Mouse (Mus musculus): ENCODE results near the gene Tle1. TPM values are rescaled to one million over a fixed set of nuclear protein-coding genes. Genes with fewer than 3 reads are reported as not detected.

Gene Tle1
- 15.9 TPM for polyA plus RNA-seq (2014; fragmentation: Illumina TruSeq; extraction: RNeasy Lipid Tissue Mini Kit (QIAGEN cat#74804); ENCODE audit: low read depth, low replicate concordance)

DNA sequence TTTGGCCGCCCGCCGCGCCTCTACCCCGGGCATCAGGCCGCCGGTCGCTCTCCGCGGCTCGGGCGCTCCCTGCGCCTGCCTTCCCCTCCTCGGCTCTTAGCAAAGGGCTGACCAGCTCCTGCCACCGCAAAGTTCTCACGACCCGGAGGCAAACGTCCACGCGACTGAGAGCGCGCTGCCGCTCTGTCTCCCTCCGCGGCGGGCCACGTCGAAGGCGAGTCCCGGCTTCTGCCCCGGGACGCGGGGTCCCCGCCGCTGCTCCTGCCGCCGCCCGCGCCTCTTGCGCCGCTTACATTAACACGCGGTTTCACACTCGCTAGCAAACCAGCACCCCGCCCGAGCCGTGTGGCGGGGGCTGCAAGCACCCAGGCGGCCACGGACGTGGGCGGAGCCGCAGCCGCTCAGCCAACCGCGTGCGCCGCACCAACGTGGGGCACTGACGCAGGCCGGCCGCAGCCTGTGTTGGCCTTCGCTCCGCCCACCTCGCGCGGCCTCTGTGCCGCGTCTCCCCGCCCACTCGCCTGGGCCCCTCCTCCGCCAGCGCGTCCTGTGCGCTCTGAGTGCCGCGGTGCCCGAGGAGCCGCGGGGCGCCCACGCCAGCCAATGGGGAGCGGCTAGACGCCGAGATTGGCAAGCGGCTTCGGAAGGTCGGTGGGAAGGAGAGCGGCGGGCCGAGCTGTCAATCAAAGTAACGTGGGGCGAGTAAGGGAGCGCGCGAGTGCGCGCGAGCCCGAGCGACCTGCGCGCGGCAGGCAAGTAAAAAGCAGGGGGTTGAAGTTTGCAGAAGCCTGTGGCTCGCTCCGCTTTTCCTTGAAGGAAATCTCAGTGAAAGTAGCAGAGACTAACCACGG, at the start of gene Tle1:
TSS of gene Tle1 (minus strand) at position 361 of the 851 bp plus-strand sequence.

